Mouse (Mus musculus) kidney, embryonic 14.5 days (tissue): ENCODE data around the gene Gm3409. TPM values are rescaled to one million over a fixed set of nuclear protein-coding genes. Genes with fewer than 3 reads are reported as not detected.
"Not testable (repeated sequence)": the region's sequence is repeated elsewhere in the genome, so short reads cannot be mapped to it uniquely, and the experiment has no call there.

Source experiments
- ATAC-seq: fragments of 200-750 bp; cut with Nextera tagmentation; 2 replicates; pipeline ENCODE4 v1.8.0; 2017; ENCODE audit warnings: moderate number of reproducible peaks, mild to moderate bottlenecking, moderate TSS enrichment, moderate library complexity; ENCODE audit not compliant: low FRiP score, low TSS enrichment
- H3K27ac ChIP-seq: fragments of 300-500 bp; sonication (generic); 2 replicates; pipeline ENCODE4 v1.5.1; 2014; ENCODE audit warnings: low read depth, mild to moderate bottlenecking, low read length, moderate library complexity, mixed read lengths
- H3K27me3 ChIP-seq: fragments of 300-500 bp; sonication (generic); 2 replicates; pipeline ENCODE4 v1.6.1; 2014; ENCODE audit warnings: mild to moderate bottlenecking, low read length; ENCODE audit not compliant: control insufficient read depth, insufficient read depth
- H3K36me3 ChIP-seq: fragments of 300-500 bp; sonication (generic); 2 replicates; pipeline ENCODE4 v1.6.1; 2014; ENCODE audit warnings: low read length, mixed read lengths; ENCODE audit not compliant: control insufficient read depth, insufficient read depth
- H3K4me1 ChIP-seq: fragments of 300-500 bp; sonication (generic); 2 replicates; pipeline ENCODE4 v1.6.1; 2014; ENCODE audit warnings: low read length, mixed read lengths; ENCODE audit not compliant: control insufficient read depth, insufficient read depth
- H3K4me2 ChIP-seq: fragments of 300-500 bp; sonication (generic); replicated peaks from 2 replicates; pipeline ENCODE4 v1.6.1; 2014; ENCODE audit warnings: low read depth, mild to moderate bottlenecking, low read length
- H3K4me3 ChIP-seq: fragments of 300-500 bp; sonication (generic); 2 replicates; pipeline ENCODE4 v1.5.1; 2014; ENCODE audit warnings: mild to moderate bottlenecking, low read length
- H3K9ac ChIP-seq: fragments of 300-500 bp; sonication (generic); 2 replicates; pipeline ENCODE4 v1.6.1; 2014; ENCODE audit warnings: low read depth, mild to moderate bottlenecking, low read length, moderate library complexity
- H3K9me3 ChIP-seq: fragments of 300-500 bp; sonication (generic); 2 replicates; pipeline ENCODE4 v1.6.1; 2016; ENCODE audit warnings: low read length; ENCODE audit not compliant: control insufficient read depth
- WGBS: fragments of 180-500 bp; shearing (Covaris S2); extraction: QIAGEN DNeasy Blood & Tissue Kit; methylation state at CpG from one replicate; pipeline ENCODE4 v1.1.7; 2014; 5-methylcytosine and 5-hydroxymethylcytosine counted together
- polyA plus RNA-seq: library from polyadenylated mRNA; unstranded; fragments of >200 nt; fragmentation: Nextera tagmentation; extraction: Ambion mirVana; gene quantifications from 2 replicates; pipeline ENCODE4 v1.2.1, GENCODE M21; 2014

Gene Gm3409
- polyA plus RNA-seq: not detected in 2 replicates

- H3K4me3 ChIP-seq, ATAC-seq, H3K4me2 ChIP-seq, H3K9ac ChIP-seq, H3K27ac ChIP-seq, H3K36me3 ChIP-seq, H3K4me1 ChIP-seq, H3K27me3 ChIP-seq, H3K9me3 ChIP-seq: not testable (repeated sequence)
- 92% methylated on average over 2 of the region's 3 CpGs for whole genome bisulfite sequencing
Measured at GRCm38 (mm10) chr5:146537347-146537746, at the start of gene Gm3409. Gene Gm3409 (plus strand): TSS chr5:146537647.

DNA sequence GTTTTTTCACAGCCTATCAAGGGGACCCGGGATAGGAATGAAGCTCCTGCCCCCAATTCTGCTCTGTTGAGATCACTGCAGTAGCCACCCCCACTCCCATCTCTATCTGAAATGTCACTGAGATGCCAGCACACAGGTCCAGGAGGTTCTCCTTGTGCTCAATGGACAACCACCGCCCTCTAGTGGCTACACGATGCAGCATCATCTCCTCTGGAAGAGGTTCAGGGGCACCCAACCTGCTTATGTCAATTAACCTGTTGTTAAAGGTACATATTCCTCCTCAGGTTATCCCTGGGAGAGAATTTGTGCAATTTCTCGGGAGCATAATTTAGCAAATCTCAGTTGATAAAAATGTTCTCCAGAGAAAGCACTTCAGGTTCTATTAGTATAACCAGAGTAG is 48.5 kb upstream of the Gm3409 start:
- H3K4me2 ChIP-seq, H3K9ac ChIP-seq, H3K4me1 ChIP-seq, H3K27me3 ChIP-seq, H3K27ac ChIP-seq, H3K36me3 ChIP-seq, H3K4me3 ChIP-seq, ATAC-seq, H3K9me3 ChIP-seq: not testable (repeated sequence)
- 12% methylated on average over 3 of the region's 4 CpGs for WGBS

DNA sequence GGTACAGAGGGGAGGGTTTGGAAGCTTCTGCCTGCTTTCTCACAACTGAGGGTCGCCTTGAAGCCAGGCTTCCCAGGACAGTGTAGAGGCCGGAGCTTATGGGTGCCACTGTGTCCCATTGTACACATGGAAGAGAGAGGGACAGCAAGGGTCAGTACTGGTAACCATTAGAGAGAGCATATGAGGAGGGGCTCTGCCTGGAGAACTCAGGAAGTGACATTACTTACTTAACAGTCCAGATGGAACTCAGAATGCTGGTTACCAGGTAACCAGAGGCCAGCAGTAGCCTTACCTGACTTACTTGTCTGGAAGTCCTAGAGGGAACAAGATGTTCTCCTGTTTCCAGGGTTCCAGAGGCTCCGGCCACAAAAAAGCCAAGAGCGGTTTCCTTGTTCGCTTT is 46.4 kb upstream of the Gm3409 start, which contains the start of gene Gm6370:
TSS of gene Gm6370 (plus strand) at position 301 of the 400 bp plus-strand sequence.
- H3K4me3 ChIP-seq, H3K4me1 ChIP-seq, H3K27ac ChIP-seq, H3K36me3 ChIP-seq, H3K27me3 ChIP-seq, H3K4me2 ChIP-seq, H3K9me3 ChIP-seq, H3K9ac ChIP-seq, ATAC-seq: not testable (repeated sequence)
- WGBS: no CpG with 5 or more reads among the region's 5 CpGs

DNA sequence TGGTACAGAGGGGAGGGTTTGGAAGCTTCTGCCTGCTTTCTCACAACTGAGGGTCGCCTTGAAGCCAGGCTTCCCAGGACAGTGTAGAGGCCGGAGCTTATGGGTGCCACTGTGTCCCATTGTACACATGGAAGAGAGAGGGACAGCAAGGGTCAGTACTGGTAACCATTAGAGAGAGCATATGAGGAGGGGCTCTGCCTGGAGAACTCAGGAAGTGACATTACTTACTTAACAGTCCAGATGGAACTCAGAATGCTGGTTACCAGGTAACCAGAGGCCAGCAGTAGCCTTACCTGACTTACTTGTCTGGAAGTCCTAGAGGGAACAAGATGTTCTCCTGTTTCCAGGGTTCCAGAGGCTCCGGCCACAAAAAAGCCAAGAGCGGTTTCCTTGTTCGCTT is 35.3 kb upstream of the Gm3409 start, which contains the start of gene 4930449I24Rik:
TSS of gene 4930449I24Rik (plus strand) at position 301 of the 400 bp plus-strand sequence.
- H3K9me3 ChIP-seq, H3K27me3 ChIP-seq, H3K4me3 ChIP-seq, H3K36me3 ChIP-seq, ATAC-seq, H3K4me1 ChIP-seq, H3K27ac ChIP-seq, H3K9ac ChIP-seq, H3K4me2 ChIP-seq: not testable (repeated sequence)
- no CpG with 5 or more reads among the region's 5 CpGs for WGBS

GRCm38 (mm10) chr5:146513823-146514222 is 23.6 kb upstream of the Gm3409 start, which contains the start of gene Gm3402:
Gene Gm3402 (plus strand): TSS chr5:146514123.
- H3K27me3 ChIP-seq, H3K27ac ChIP-seq: not testable (repeated sequence)
- WGBS: no CpG with 5 or more reads among the region's 5 CpGs

GRCm38 (mm10) chr5:146525501-146525900 is 11.9 kb upstream of the Gm3409 start, which contains the start of gene Gm3404:
Gene Gm3404 (plus strand): TSS chr5:146525801.
- not testable (repeated sequence) for H3K27me3 ChIP-seq, H3K4me3 ChIP-seq, H3K4me1 ChIP-seq, H3K9me3 ChIP-seq, H3K27ac ChIP-seq, H3K36me3 ChIP-seq, H3K9ac ChIP-seq, ATAC-seq, H3K4me2 ChIP-seq
- WGBS: 100% methylated on average over 3 of the region's 3 CpGs

More at GRCm38 (mm10) chr5:146513823-146514222, 23.6 kb upstream of the Gm3409 start, which contains the start of gene Gm3402:
- H3K4me2 ChIP-seq, H3K4me3 ChIP-seq, H3K4me1 ChIP-seq, H3K9me3 ChIP-seq, H3K36me3 ChIP-seq, ATAC-seq, H3K9ac ChIP-seq: not testable (repeated sequence)

GRCm38 (mm10) chr5:146555836-146556235 is 18.4 kb downstream of the Gm3409 start, which contains the start of gene Gm3415:
Gene Gm3415 (plus strand): TSS chr5:146556136.
- not testable (repeated sequence) for H3K27ac ChIP-seq, H3K36me3 ChIP-seq, H3K4me3 ChIP-seq, H3K4me1 ChIP-seq, H3K4me2 ChIP-seq, ATAC-seq, H3K27me3 ChIP-seq, H3K9me3 ChIP-seq, H3K9ac ChIP-seq
- no CpG with 5 or more reads among the region's 3 CpGs for WGBS

- Histone ChIP-seq H3K27ac (no peak overlapping the region), H3K9me3 (no peaks in the 10 kb centered on the region), H3K4me2 (no peak overlapping the region), H3K27me3 (no peaks in the 10 kb centered on the region), H3K4me1 (no peaks in the 10 kb centered on the region), H3K9ac (no peak overlapping the region), H3K36me3 (no peaks in the 10 kb centered on the region), H3K4me3 (no peak overlapping the region)
- 89% methylated on average over 1 of the region's 1 CpGs for WGBS
- ATAC-seq: no peak
Measured at GRCm38 (mm10) chr5:146564259-146564658, 26.8 kb downstream of the Gm3409 start.

DNA sequence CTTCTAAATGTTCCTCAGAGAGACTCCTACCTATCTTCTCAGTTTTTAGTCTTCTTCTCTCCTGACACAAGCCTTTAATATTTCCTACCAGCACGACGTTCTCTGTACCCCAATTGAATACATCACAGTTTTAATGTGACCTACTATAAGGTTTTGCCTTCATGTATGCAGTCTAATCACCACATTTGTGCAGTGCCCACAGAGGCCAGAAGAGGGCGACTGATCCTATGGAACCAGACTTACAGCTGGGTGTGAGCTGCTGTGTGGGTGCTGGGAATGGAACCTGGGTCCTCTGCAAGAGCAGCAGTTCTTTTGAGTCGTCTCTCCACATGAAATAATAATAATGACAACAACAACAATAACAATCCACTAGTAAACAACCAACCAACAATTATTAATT is 29.6 kb downstream of the Gm3409 start:
- no peak overlapping the region for H3K4me2 ChIP-seq
- H3K4me3 ChIP-seq: no peak overlapping the region
- no peak overlapping the region for H3K27ac ChIP-seq
- 62% methylated on average over 4 of the region's 4 CpGs for WGBS
- no peak overlapping the region for H3K9ac ChIP-seq
- H3K9me3 ChIP-seq: no peaks in the 10 kb centered on the region
- no peaks in the 10 kb centered on the region for H3K36me3 ChIP-seq
- no peak for ATAC-seq
- H3K27me3 ChIP-seq: no peaks in the 10 kb centered on the region
- H3K4me1 ChIP-seq: no peaks in the 10 kb centered on the region
